Mouse (Mus musculus): ENCODE data around the gene Spink4. TPM values are rescaled to one million over a fixed set of nuclear protein-coding genes. Genes with fewer than 3 reads are reported as not detected.

Spink4 gene
- not detected for total RNA-seq (2021)
- long read RNA-seq = 0 reads

- DNase-seq (ENCODE audit: low spot score in 2 of 2) = no peak
Observed at GRCm38 (mm10) chr4:40919785-40920184, at the start of gene Spink4. Gene Spink4 (plus strand): TSS chr4:40920052.

- no peak for DNase-seq (ENCODE audit: low spot score in 2 of 2)
Observed at GRCm38 (mm10) chr4:40870206-40870605, 49.6 kb upstream of the Spink4 start.

GRCm38 (mm10) chr4:40872129-40872528 lies 47.7 kb upstream of the Spink4 start:
- no peak for DNase-seq (ENCODE audit: low spot score in 2 of 2)

GRCm38 (mm10) chr4:40873320-40873719 lies 46.5 kb upstream of the Spink4 start:
- DNase-seq (ENCODE audit: low spot score in 2 of 2) = no peak

- no peak for DNase-seq (ENCODE audit: low spot score in 2 of 2)
Observed at GRCm38 (mm10) chr4:40874151-40874600, 45.7 kb upstream of the Spink4 start.

- no peak for DNase-seq (ENCODE audit: low spot score in 2 of 2)
Observed at GRCm38 (mm10) chr4:40874794-40875552, 44.9 kb upstream of the Spink4 start.

- DNase-seq (ENCODE audit: low spot score in 2 of 2) = peak; percentile 38 to 55
Observed at GRCm38 (mm10) chr4:40875842-40876241, 44.0 kb upstream of the Spink4 start.

GRCm38 (mm10) chr4:40876814-40877371 lies 43.0 kb upstream of the Spink4 start:
- no peak for DNase-seq (ENCODE audit: low spot score in 2 of 2)

GRCm38 (mm10) chr4:40877528-40877927 lies 42.3 kb upstream of the Spink4 start:
- no peak for DNase-seq (ENCODE audit: low spot score in 2 of 2)

GRCm38 (mm10) chr4:40883200-40883599 lies 36.7 kb upstream of the Spink4 start:
- no peak for DNase-seq (ENCODE audit: low spot score in 2 of 2)

- no peak for DNase-seq (ENCODE audit: low spot score in 2 of 2)
Observed at GRCm38 (mm10) chr4:40884282-40885165, 35.3 kb upstream of the Spink4 start.

GRCm38 (mm10) chr4:40885166-40885525 lies 34.7 kb upstream of the Spink4 start:
- no peak for DNase-seq (ENCODE audit: low spot score in 2 of 2)

- no peak for DNase-seq (ENCODE audit: low spot score in 2 of 2)
Observed at GRCm38 (mm10) chr4:40885883-40886282, 34.0 kb upstream of the Spink4 start.

- no peak for DNase-seq (ENCODE audit: low spot score in 2 of 2)
Observed at GRCm38 (mm10) chr4:40888839-40889238, 31.0 kb upstream of the Spink4 start.

- DNase-seq (ENCODE audit: low spot score in 2 of 2) = no peak
Observed at GRCm38 (mm10) chr4:40889252-40889651, 30.6 kb upstream of the Spink4 start.

- no peak for DNase-seq (ENCODE audit: low spot score in 2 of 2)
Observed at GRCm38 (mm10) chr4:40889983-40890382, 29.9 kb upstream of the Spink4 start.

GRCm38 (mm10) chr4:40891206-40891605 lies 28.6 kb upstream of the Spink4 start:
- DNase-seq (ENCODE audit: low spot score in 2 of 2) = no peak

- DNase-seq (ENCODE audit: low spot score in 2 of 2) = no peak
Observed at GRCm38 (mm10) chr4:40895118-40895517, 24.7 kb upstream of the Spink4 start.

GRCm38 (mm10) chr4:40895646-40896045 lies 24.2 kb upstream of the Spink4 start:
- DNase-seq (ENCODE audit: low spot score in 2 of 2) = no peak

GRCm38 (mm10) chr4:40898476-40899044 lies 21.3 kb upstream of the Spink4 start:
- no peak for DNase-seq (ENCODE audit: low spot score in 2 of 2)

- no peak for DNase-seq (ENCODE audit: low spot score in 2 of 2)
Observed at GRCm38 (mm10) chr4:40899264-40899663, 20.6 kb upstream of the Spink4 start.

GRCm38 (mm10) chr4:40900071-40900470 lies 19.8 kb upstream of the Spink4 start:
- DNase-seq (ENCODE audit: low spot score in 2 of 2) = no peak
